Mouse (Mus musculus): Measurements from ENCODE around the gene Ing5. TPM values are rescaled to one million over a fixed set of nuclear protein-coding genes. Genes with fewer than 3 reads are reported as not detected.

Gene Ing5
- total RNA-seq (2023): 10 to 100 TPM; 30.5 to 30.8 TPM

GRCm38 (mm10) chr1:93803556-93804507 is at the start of gene Ing5:
Gene Ing5, plus strand, starts transcription at chr1:93803965.

GRCm38 (mm10) chr1:93754573-93755290 is 49.0 kb upstream of the Ing5 start, which contains the start of gene Thap4:
Gene Thap4, minus strand, starts transcription at chr1:93754864.

GRCm38 (mm10) chr1:93801741-93802238 is 2.0 kb upstream of the Ing5 start, which contains the start of gene Dtymk:
Gene Dtymk, minus strand, starts transcription at chr1:93801934.

GRCm38 (mm10) chr1:93824609-93825008 is 20.8 kb downstream of the Ing5 start, which contains the start of gene D2hgdh:
Gene D2hgdh, plus strand, starts transcription at chr1:93824909.

GRCm38 (mm10) chr1:93861048-93861447 is 57.3 kb downstream of the Ing5 start, which contains the start of gene Gal3st2:
Gene Gal3st2, plus strand, starts transcription at chr1:93861306.

Other genes starting within 250 kb of the Ing5 start
- gene Stk25, start 145.3 kb upstream of the Ing5 start, total RNA-seq (2023): 10 to 100 TPM; 39.4 to 51.7 TPM
- not detected for gene Bok, start 118.3 kb upstream of the Ing5 start, total RNA-seq (2023)
- 10 to 100 TPM; 66.2 to 72.5 TPM for gene Atg4b, start 52.5 kb upstream of the Ing5 start, total RNA-seq (2023)
- 10 to 100 TPM; 25.7 to 33.6 TPM for gene Thap4, start 49.1 kb upstream of the Ing5 start, total RNA-seq (2023)
- gene Dtymk, start 2.0 kb upstream of the Ing5 start, total RNA-seq (2023): 10 to 100 TPM; 40.2 to 49.4 TPM
- 10 to 100 TPM; 18.8 to 19.8 TPM for gene D2hgdh, start 20.9 kb downstream of the Ing5 start, total RNA-seq (2023)
- gene Gal3st2, start 57.3 kb downstream of the Ing5 start, total RNA-seq (2023): not detected
- gene Gal3st2b, start 114.3 kb downstream of the Ing5 start, total RNA-seq (2023): under 1 TPM in 1 of 2 experiments, not detected in 1; 0.64 TPM
- under 1 TPM in 1 of 2 experiments, not detected in 1; 0.09 TPM for gene Gal3st2c, start 186.5 kb downstream of the Ing5 start, total RNA-seq (2023)
- gene Neu4, start 216.5 kb downstream of the Ing5 start, total RNA-seq (2023): not detected
- gene Pdcd1, start 248.6 kb downstream of the Ing5 start, total RNA-seq (2023): not detected

All from neutrophil, adult 59 days (primary cell).